Mouse (Mus musculus) brown adipose tissue, adult 24 weeks (tissue): ENCODE data around the gene Tmem30b. TPM values are rescaled to one million over a fixed set of nuclear protein-coding genes. Genes with fewer than 3 reads are reported as not detected.
A peak's percentile ranks its signal among the peaks of the same experiment; 100 is the strongest.
"Not testable (repeated sequence)": the region's sequence is repeated elsewhere in the genome, so short reads cannot be mapped to it uniquely, and the experiment has no call there.

ENCODE experiments used
- H3K27ac ChIP-seq: fragments of 200-500 bp; replicated peaks from 2 replicates; pipeline ENCODE4 v1.5.1; 2012; ENCODE audit warnings: low read depth, mild to moderate bottlenecking, low read length
- H3K4me1 ChIP-seq: fragments of 200-500 bp; 2 replicates; pipeline ENCODE4 v1.6.1; 2012; ENCODE audit warnings: low read length, mixed read lengths; ENCODE audit not compliant: control insufficient read depth, insufficient read depth, insufficient read length
- H3K4me3 ChIP-seq: fragments of 200-500 bp; 2 replicates; pipeline ENCODE4 v1.5.1; 2012; ENCODE audit warnings: low read depth, mild to moderate bottlenecking, low read length, moderate library complexity; ENCODE audit not compliant: insufficient read depth
- polyA plus RNA-seq: library from polyadenylated mRNA; stranded (reverse); fragments of >200 nt; gene quantifications from 2 replicates; pipeline ENCODE4 v1.2.4, GENCODE M21; 2012; ENCODE audit not compliant: missing spikeins, insufficient read depth, insufficient read length

Tmem30b gene
- polyA plus RNA-seq, 1 experiment, result 0.55 TPM

GRCm38 (mm10) chr12:73578141-73578540 is 31.9 kb upstream of the Tmem30b start:
- Histone ChIP-seq H3K4me3 (no peak overlapping the region), H3K27ac (0 out of 2 replicates have a peak overlapping the region, but pooled peaks have one; percentile 8), H3K4me1 (peaks cover 7% of the 10 kb centered on the region)

GRCm38 (mm10) chr12:73574632-73575031 is 28.4 kb upstream of the Tmem30b start:
- Histone ChIP-seq H3K4me1 (peaks cover 7% of the 10 kb centered on the region), H3K27ac (peak overlapping the region; percentile 96), H3K4me3 (peak overlapping the region; percentile 43)

GRCm38 (mm10) chr12:73565620-73565969 is 19.4 kb upstream of the Tmem30b start:
- Histone ChIP-seq H3K4me3 (peak overlapping the region; percentile 50), H3K27ac (no peak overlapping the region), H3K4me1 (no peaks in the 10 kb centered on the region)

GRCm38 (mm10) chr12:73564795-73565619 is 18.8 kb upstream of the Tmem30b start:
- Histone ChIP-seq H3K27ac (no peak overlapping the region), H3K4me3 (peak overlapping the region; percentile 50), H3K4me1 (no peaks in the 10 kb centered on the region)

GRCm38 (mm10) chr12:73564176-73564575 is 18.0 kb upstream of the Tmem30b start:
- Histone ChIP-seq H3K27ac (no peak overlapping the region), H3K4me3 (no peak overlapping the region), H3K4me1 (no peaks in the 10 kb centered on the region)

GRCm38 (mm10) chr12:73563122-73563521 is 16.9 kb upstream of the Tmem30b start:
- H3K27ac ChIP-seq, H3K4me3 ChIP-seq, H3K4me1 ChIP-seq: not testable (repeated sequence)

GRCm38 (mm10) chr12:73560091-73560490 is 13.9 kb upstream of the Tmem30b start:
- H3K4me3 ChIP-seq, result no peak overlapping the region
- no peak overlapping the region for H3K27ac ChIP-seq
- H3K4me1 ChIP-seq, result no peaks in the 10 kb centered on the region

GRCm38 (mm10) chr12:73558525-73559195 is 12.5 kb upstream of the Tmem30b start:
- H3K27ac ChIP-seq, result no peak overlapping the region
- H3K4me3 ChIP-seq, result no peak overlapping the region
- no peaks in the 10 kb centered on the region for H3K4me1 ChIP-seq

- H3K4me3 ChIP-seq, result no peak overlapping the region
- no peak overlapping the region for H3K27ac ChIP-seq
- H3K4me1 ChIP-seq, result no peaks in the 10 kb centered on the region
These were observed 8.0 kb upstream of the Tmem30b start for GRCm38 (mm10) chr12:73554155-73554554.

GRCm38 (mm10) chr12:73548259-73548658 is 2.1 kb upstream of the Tmem30b start:
- no peaks in the 10 kb centered on the region for H3K4me1 ChIP-seq
- no peak overlapping the region for H3K4me3 ChIP-seq
- H3K27ac ChIP-seq, result no peak overlapping the region

- no peak overlapping the region for H3K27ac ChIP-seq
These were observed 1.5 kb upstream of the Tmem30b start for GRCm38 (mm10) chr12:73547646-73548045.

GRCm38 (mm10) chr12:73545672-73546085 is 513 bp downstream of the Tmem30b start:
- Histone ChIP-seq H3K4me3 (peak overlapping the region; percentile 42), H3K27ac (no peak overlapping the region), H3K4me1 (no peaks in the 10 kb centered on the region)

More at GRCm38 (mm10) chr12:73547646-73548045, 1.5 kb upstream of the Tmem30b start:
- Histone ChIP-seq H3K4me1 (no peaks in the 10 kb centered on the region), H3K4me3 (no peak overlapping the region)

- no peak overlapping the region for H3K27ac ChIP-seq
- no peaks in the 10 kb centered on the region for H3K4me1 ChIP-seq
- peak overlapping the region; percentile 42 for H3K4me3 ChIP-seq
These were observed 1.2 kb downstream of the Tmem30b start for GRCm38 (mm10) chr12:73544736-73545671.

- Histone ChIP-seq H3K27ac (no peak overlapping the region), H3K4me3 (no peak overlapping the region), H3K4me1 (no peaks in the 10 kb centered on the region)
These were observed 3.0 kb downstream of the Tmem30b start for GRCm38 (mm10) chr12:73543191-73543590.

GRCm38 (mm10) chr12:73540402-73540801 is 5.8 kb downstream of the Tmem30b start:
- H3K27ac ChIP-seq, result no peak overlapping the region
- no peaks in the 10 kb centered on the region for H3K4me1 ChIP-seq
- H3K4me3 ChIP-seq, result no peak overlapping the region
